9 mouse cellular contexts compared by ENCODE assay signal in the genomic region with DNA sequence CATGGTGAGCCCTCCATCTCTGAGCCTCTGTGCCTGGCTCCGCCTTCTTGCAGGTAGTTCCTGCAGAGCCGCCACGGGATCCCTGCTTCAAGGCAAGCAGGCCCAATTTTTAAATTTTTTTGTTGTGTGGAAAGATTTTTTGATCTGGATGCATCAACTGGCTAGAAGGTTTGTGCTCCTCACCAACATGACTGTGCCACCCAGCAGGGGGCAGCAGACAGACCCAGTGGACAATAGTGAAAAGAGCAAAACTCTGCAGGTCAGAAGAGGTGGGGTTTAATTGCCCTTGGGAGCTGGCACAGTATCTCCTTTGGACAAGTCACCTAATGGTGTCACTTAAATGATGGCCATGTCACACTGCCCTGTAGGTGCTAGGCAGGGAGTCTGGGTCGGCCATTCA.
DNase-seq lines count a peak whose midpoint lies in the region; ATAC-seq lines count a peak whose summit lies in the region.
"Had no signal": no experiment of that assay in that cellular context is flagged by ENCODE, and none has a peak within 500 bp of the region (broad histone marks: within the 10 kb centered on the region; RNA-seq: fewer than 3 reads in every experiment).

No protein-coding gene starts in this region.

- H3K36me3 ChIP-seq in hindbrain, embryonic 11.5 days (ENCODE audit: control insufficient read depth, insufficient read depth, low read length) = no peaks in the 10 kb centered on the region
- no peaks in the 10 kb centered on the region for H3K36me3 ChIP-seq in hindbrain, embryonic 13.5 days
- H3K36me3 ChIP-seq: embryonic facial prominence, embryonic 13.5 days had no signal

- H3K4me1 ChIP-seq in hindbrain, embryonic 11.5 days (replicated peaks; ENCODE audit: control insufficient read depth, insufficient read depth, low read length) = no peaks in the 10 kb centered on the region; the same call in 1 of the 2 replicates
- H3K4me1 ChIP-seq in hindbrain, embryonic 13.5 days (replicated peaks) = peaks cover 8% of the 10 kb centered on the region; the same call in 1 of the 2 replicates

- peak; percentile 22; the same call in 1 of the 2 replicates for ATAC-seq in hindbrain, embryonic 11.5 days (ENCODE audit: low FRiP score)
- ATAC-seq in hindbrain, embryonic 13.5 days (ENCODE audit: low FRiP score) = no peak

- intact Hi-C loops in left cerebral cortex, postnatal 14 days (cut with DNase I) = loop anchor here (2.0 to 10.0 kb wide), 2 partner anchors 82 to 300 kb away; partner anchors contain the start of gene Trpm1

- peak; percentile 74 for DNase-seq in hindbrain, embryonic 11.5 days (ENCODE audit: low spot score)
- peak; percentile 68 for DNase-seq in adipocyte (ENCODE audit: low spot score)
- DNase-seq in embryo, embryonic 10 days (ENCODE audit: low spot score) = peak; percentile 73
- peak; percentile 90 for DNase-seq in heart, postnatal 4 days
- DNase-seq in left cerebral cortex, postnatal 14 days (ENCODE audit: low spot score in 2 of 2) = peak; percentile 61 to 67
- peak; percentile 68 to 83 for DNase-seq in natural killer cell, adult 2 months (ENCODE audit: low spot score in 2 of 2)
- DNase-seq in testis, postnatal 14 days (ENCODE audit: low spot score) = peak; percentile 44

- WGBS in hindbrain, embryonic 11.5 days = 81% methylated on average over 4 of the region's 4 CpGs
- WGBS in hindbrain, embryonic 13.5 days = 78% methylated on average over 4 of the region's 4 CpGs

- no peak overlapping the region for H3K4me3 ChIP-seq in hindbrain, embryonic 11.5 days (ENCODE audit: low read depth, low read length)
- no peak overlapping the region for H3K4me3 ChIP-seq in hindbrain, embryonic 13.5 days
- H3K4me3 ChIP-seq: embryonic facial prominence, embryonic 13.5 days had no signal

- no peaks in the 10 kb centered on the region for H3K27me3 ChIP-seq in hindbrain, embryonic 11.5 days (ENCODE audit: control insufficient read depth, insufficient read depth, low read length)
- H3K27me3 ChIP-seq in hindbrain, embryonic 13.5 days = no peaks in the 10 kb centered on the region
- H3K27me3 ChIP-seq: embryonic facial prominence, embryonic 13.5 days had no signal

- no peak overlapping the region for H3K27ac ChIP-seq in hindbrain, embryonic 11.5 days (ENCODE audit: low read depth, low read length)
- H3K27ac ChIP-seq in hindbrain, embryonic 13.5 days = no peak overlapping the region
- H3K27ac ChIP-seq: embryonic facial prominence, embryonic 13.5 days had no signal

- no peak overlapping the region for H3K9ac ChIP-seq in hindbrain, embryonic 11.5 days (ENCODE audit: low read depth, low read length)
- H3K9ac ChIP-seq in hindbrain, embryonic 13.5 days = no peak overlapping the region
- H3K9ac ChIP-seq: embryonic facial prominence, embryonic 13.5 days had no signal

- H3K4me2 ChIP-seq in hindbrain, embryonic 11.5 days (replicated peaks; ENCODE audit: low read depth, low read length) = no peak overlapping the region
- H3K4me2 ChIP-seq in hindbrain, embryonic 13.5 days = no peak overlapping the region
- H3K4me2 ChIP-seq: embryonic facial prominence, embryonic 13.5 days had no signal

- H3K9me3 ChIP-seq in hindbrain, embryonic 11.5 days (ENCODE audit: control insufficient read depth, low read length) = no peaks in the 10 kb centered on the region
- H3K9me3 ChIP-seq in hindbrain, embryonic 13.5 days = no peaks in the 10 kb centered on the region
- H3K9me3 ChIP-seq: embryonic facial prominence, embryonic 13.5 days had no signal
